Mouse (Mus musculus) left cerebral cortex, postnatal 10 days (tissue): ENCODE results near the gene Mkrn1. TPM values are rescaled to one million over a fixed set of nuclear protein-coding genes. Genes with fewer than 3 reads are reported as not detected.

Source experiments
- DNase-seq, 2 experiments: peaks; one replicate each; pipeline ENCODE4 v3.0.0; 2021 to 2022; ENCODE audit warnings: low spot score in 2 of 2, mixed read lengths in 1 of 2; ENCODE audit errors: extremely low spot score in 1 of 2
- intact Hi-C: fragments of 180-260 bp; cut with DNase I; formaldehyde crosslinking; loops from one replicate; pipeline ENCODE4 v1.15.1; 2025
- total RNA-seq, 2 experiments: library from RNA; stranded (reverse); gene quantifications; 2 replicates each; pipeline ENCODE4 v1.2.3; 2021

The Mkrn1 gene
- total RNA-seq, 2 experiments from 2014 or later, result 174 to 180 TPM

DNA sequence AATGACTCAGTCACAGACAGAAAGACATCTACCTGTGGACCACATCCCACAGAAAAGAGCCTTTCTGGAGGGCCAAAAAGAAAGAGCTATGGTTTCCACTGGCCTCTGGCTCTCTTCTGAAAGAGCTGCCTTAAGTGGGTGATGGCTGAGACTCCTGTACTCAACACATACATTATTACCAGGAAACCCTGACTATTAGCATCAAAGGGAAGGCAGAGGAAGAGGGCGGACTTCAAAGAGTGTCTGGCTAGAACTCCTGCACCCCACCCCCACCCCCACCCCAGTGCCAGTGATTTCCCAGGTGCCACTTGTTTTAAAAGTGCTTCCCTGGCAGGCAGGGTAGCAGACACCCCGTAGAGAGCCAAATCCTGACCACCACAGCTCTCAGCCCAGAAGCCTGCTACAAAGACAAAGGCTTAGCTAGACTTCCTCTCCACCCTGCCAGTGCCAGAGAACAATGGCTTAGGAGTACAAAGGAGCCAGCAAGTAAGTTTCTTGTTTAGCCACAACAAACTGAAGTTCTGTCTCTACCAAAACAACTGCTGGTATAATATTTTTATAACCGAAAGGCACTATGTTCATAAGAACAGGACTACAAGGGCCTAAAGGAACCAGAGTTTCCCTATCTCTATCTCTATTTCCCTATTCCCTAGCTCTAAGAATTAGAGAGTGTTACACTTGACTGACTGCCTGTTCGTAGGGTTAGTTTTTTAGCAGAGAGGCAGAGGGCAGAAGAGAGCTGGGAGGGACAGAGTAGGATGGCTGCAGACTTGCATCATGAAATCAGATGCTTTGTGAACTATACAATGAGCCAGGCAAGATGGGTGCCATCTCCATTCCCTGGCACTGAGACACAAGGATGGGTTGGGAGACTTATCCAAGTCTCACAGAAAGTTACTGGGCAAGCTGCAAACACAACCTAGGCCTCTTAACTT lies 72.1 kb downstream of the Mkrn1 start:
- intact Hi-C loops, result loop anchor here (5.0 kb wide), 1 partner anchor 201 kb away; no protein-coding TSS in a partner anchor

More for the DNA sequence above, 72.1 kb downstream of the Mkrn1 start:
- DNase-seq, result peak in 1 of 2 experiments; percentile 48

Other genes with a start within 250 kb of the Mkrn1 start
- 10 to 100 TPM; 13.9 to 14.3 TPM for gene Kdm7a, start 213.7 kb downstream of the Mkrn1 start, total RNA-seq
- 10 to 100 TPM; 71.4 to 86.2 TPM for gene Slc37a3, start 42.8 kb downstream of the Mkrn1 start, total RNA-seq
- not detected for gene Rab19, start 39.3 kb downstream of the Mkrn1 start, total RNA-seq
- 10 to 100 TPM; 19.8 to 21.8 TPM for gene Dennd2a, start 137.4 kb upstream of the Mkrn1 start, total RNA-seq
- gene Adck2, start 153.4 kb upstream of the Mkrn1 start, total RNA-seq, result 10 to 100 TPM; 24.2 to 29.8 TPM
- gene Gm42420, start 165.3 kb upstream of the Mkrn1 start, total RNA-seq, result not detected
- gene Ndufb2, start 172.1 kb upstream of the Mkrn1 start, total RNA-seq, result 100 to 1,000 TPM; 196 to 198 TPM